Mouse (Mus musculus): Measurements from ENCODE around the gene Epha2. TPM values are rescaled to one million over a fixed set of nuclear protein-coding genes. Genes with fewer than 3 reads are reported as not detected.

Gene Epha2
- polyA plus RNA-seq, 1 experiment from 2014 or later: 3.9 TPM

DNA sequence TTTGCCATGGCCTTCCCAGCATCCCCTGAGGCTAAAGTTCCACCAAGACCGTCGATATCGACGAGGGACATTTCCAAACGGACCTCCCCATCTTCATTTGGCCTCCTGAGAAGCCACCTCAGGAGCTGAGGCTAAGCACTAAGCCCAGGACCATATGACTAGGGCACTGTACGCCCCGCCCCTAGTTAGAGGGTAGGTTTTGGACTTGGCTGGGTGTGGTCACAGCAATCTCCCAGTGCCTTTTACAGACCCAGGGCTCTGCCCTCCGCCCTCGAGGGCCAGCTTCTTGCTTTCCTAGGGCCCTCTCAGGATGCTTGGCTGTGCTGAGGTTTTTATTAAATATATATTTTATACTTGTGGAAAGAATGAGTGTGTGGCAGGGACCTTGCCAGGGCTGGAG, 27.7 kb downstream of the Epha2 start:
- WGBS: 76% methylated on average over 9 of the region's 9 CpGs
- no peak overlapping the region for H3K4me2 ChIP-seq (replicated peaks; ENCODE audit: low read depth)
- TF ChIP-seq CTCF (IDR thresholded peaks at IDR 0.05; ENCODE audit: low read depth) (no peak), EP300 (optimal IDR thresholded peaks at IDR 0.05) (no peak)
- no peak overlapping the region for H3K9ac ChIP-seq (ENCODE audit: low read length)
- no peak for DNase-seq (ENCODE audit: low spot score)
- no peaks in the 10 kb centered on the region for H3K9me3 ChIP-seq (ENCODE audit: control insufficient read depth, low read length)
- no peak for ATAC-seq (ENCODE audit: low FRiP score, low TSS enrichment)
- H3K27me3 ChIP-seq (ENCODE audit: control insufficient read depth, insufficient read depth, low read length): no peaks in the 10 kb centered on the region
- H3K4me1 ChIP-seq (replicated peaks; ENCODE audit: control insufficient read depth, insufficient read depth): no peaks in the 10 kb centered on the region
- H3K36me3 ChIP-seq (ENCODE audit: control insufficient read depth, insufficient read depth, low read length): peaks cover 5% of the 10 kb centered on the region; the same call in 1 of the 2 replicates
- no peak overlapping the region for H3K27ac ChIP-seq (replicated peaks)
- H3K4me3 ChIP-seq (ENCODE audit: low read depth, low read length): no peak overlapping the region

DNA sequence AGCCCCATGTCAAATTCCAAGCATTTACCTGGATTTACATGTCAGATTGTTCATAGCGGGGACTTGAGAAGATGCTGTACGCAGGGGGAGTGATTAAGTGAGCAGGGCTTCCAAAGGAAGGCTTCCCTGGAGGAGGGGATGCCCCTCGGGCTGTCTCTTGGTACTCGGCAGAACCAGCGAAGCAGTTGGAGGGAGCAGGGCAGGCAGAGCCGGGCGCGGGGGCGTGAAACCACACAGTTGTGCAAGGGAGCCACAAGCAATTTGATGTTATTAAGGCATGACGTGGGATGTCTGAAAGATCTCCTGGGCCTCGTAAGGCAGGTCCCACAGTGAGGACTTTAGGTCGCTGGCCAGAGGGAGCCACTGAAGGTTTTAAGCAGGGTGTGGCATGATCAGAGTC, 28.9 kb downstream of the Epha2 start:
- Histone ChIP-seq H3K9me3 (ENCODE audit: control insufficient read depth, low read length) (no peaks in the 10 kb centered on the region), H3K27me3 (ENCODE audit: control insufficient read depth, insufficient read depth, low read length) (no peaks in the 10 kb centered on the region), H3K27ac (replicated peaks) (0 out of 2 replicates have a peak overlapping the region, but pooled peaks have one; percentile 35), H3K4me3 (ENCODE audit: low read depth, low read length) (no peak overlapping the region), H3K9ac (ENCODE audit: low read length) (no peak overlapping the region), H3K36me3 (ENCODE audit: control insufficient read depth, insufficient read depth, low read length) (no peaks in the 10 kb centered on the region; the same call in 1 of the 2 replicates), H3K4me1 (replicated peaks; ENCODE audit: control insufficient read depth, insufficient read depth) (no peaks in the 10 kb centered on the region), H3K4me2 (replicated peaks; ENCODE audit: low read depth) (no peak overlapping the region)
- 60% methylated on average over 12 of the region's 12 CpGs for WGBS
- TF ChIP-seq EP300 (optimal IDR thresholded peaks at IDR 0.05) (no peak), CTCF (IDR thresholded peaks at IDR 0.05; ENCODE audit: low read depth) (no peak)
- ATAC-seq (ENCODE audit: low FRiP score, low TSS enrichment) (no peak), DNase-seq (ENCODE audit: low spot score) (no peak)

DNA sequence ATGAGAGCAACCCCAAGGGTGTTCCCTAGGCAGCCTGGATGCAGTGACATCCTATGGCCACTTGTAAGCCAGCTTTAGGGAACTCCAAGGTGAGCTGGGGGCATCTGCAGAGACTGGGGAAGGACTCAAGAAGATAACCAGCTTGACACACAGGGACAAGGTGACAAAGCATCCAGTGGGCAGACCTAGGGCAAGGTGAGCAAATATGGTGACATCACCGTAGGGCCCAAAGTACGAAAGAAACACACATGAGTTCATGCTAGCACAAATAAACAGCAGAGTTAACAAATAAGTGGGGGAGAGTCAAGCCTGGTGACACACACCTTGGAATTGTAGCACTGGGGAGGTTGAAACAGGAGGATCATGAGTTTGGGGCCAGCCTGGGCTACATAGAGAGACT, 30.4 kb downstream of the Epha2 start:
- DNase-seq (ENCODE audit: low spot score): no peak
- Histone ChIP-seq H3K4me2 (replicated peaks; ENCODE audit: low read depth) (no peak overlapping the region), H3K27ac (replicated peaks) (no peak overlapping the region), H3K9me3 (ENCODE audit: control insufficient read depth, low read length) (no peaks in the 10 kb centered on the region), H3K36me3 (ENCODE audit: control insufficient read depth, insufficient read depth, low read length) (no peaks in the 10 kb centered on the region), H3K4me3 (ENCODE audit: low read depth, low read length) (no peak overlapping the region), H3K4me1 (replicated peaks; ENCODE audit: control insufficient read depth, insufficient read depth) (no peaks in the 10 kb centered on the region), H3K27me3 (ENCODE audit: control insufficient read depth, insufficient read depth, low read length) (no peaks in the 10 kb centered on the region), H3K9ac (ENCODE audit: low read length) (no peak overlapping the region)
- WGBS: 89% methylated on average over 2 of the region's 2 CpGs
- TF ChIP-seq CTCF (IDR thresholded peaks at IDR 0.05; ENCODE audit: low read depth): no peak
- no peak for TF ChIP-seq EP300 (optimal IDR thresholded peaks at IDR 0.05)
- peak; percentile 55 for ATAC-seq (ENCODE audit: low FRiP score, low TSS enrichment)

DNA sequence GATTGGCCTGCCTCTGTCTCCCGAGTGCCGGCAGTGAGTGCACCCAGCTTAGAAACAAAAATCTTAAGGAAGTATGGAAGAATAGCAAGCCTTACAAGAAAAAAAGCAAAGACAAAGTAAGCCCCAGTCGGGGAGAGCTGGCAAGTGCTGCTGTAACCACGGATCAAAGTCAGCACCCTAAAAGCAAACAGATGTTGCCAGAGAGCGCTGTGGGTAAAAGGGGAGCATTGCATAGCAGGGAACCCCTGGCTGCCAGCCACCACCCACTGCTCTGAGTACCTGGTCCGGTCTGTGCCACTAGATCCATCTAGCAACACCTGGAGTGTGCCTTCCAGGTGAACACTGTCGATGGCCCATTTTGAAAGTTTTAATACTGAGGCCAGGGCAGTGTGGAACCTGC, 31.2 kb downstream of the Epha2 start:
- 49% methylated on average over 7 of the region's 7 CpGs for WGBS
- H3K27me3 ChIP-seq (ENCODE audit: control insufficient read depth, insufficient read depth, low read length): no peaks in the 10 kb centered on the region

DNA sequence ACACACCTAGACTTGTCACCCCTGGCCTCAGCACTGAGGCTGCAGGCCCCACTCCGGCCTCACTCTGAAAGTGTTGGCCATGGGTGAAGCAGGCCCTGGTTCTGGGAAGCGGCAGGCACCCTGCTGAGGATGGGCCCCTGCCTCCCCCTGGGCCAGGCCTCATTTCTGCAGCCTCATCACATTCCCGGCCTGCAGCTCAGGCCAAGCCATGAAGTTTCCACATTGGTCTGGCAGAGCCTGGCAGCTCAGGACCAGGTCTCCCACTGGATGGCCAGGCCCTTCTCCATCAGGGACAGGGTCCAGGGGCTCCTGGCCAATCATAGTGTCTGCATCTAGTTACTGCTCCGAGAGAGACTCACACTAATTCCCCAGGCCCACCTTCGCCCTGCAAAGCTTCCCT, 33.7 kb downstream of the Epha2 start:
- 63% methylated on average over 5 of the region's 5 CpGs for whole genome bisulfite sequencing
- H3K27me3 ChIP-seq (ENCODE audit: control insufficient read depth, insufficient read depth, low read length): no peaks in the 10 kb centered on the region
- 0 out of 2 replicates have a peak, but pooled peaks cover 6% of the 10 kb centered on the region for H3K4me1 ChIP-seq (replicated peaks; ENCODE audit: control insufficient read depth, insufficient read depth)
- DNase-seq (ENCODE audit: low spot score) (no peak), ATAC-seq (ENCODE audit: low FRiP score, low TSS enrichment) (no peak)
- H3K4me3 ChIP-seq (ENCODE audit: low read depth, low read length): no peak overlapping the region
- H3K9ac ChIP-seq (ENCODE audit: low read length): peak overlapping the region; percentile 43; the same call in 1 of the 2 replicates
- H3K4me2 ChIP-seq (replicated peaks; ENCODE audit: low read depth): no peak overlapping the region
- 0 out of 2 replicates have a peak overlapping the region, but pooled peaks have one; percentile 2 for H3K27ac ChIP-seq (replicated peaks)
- no peaks in the 10 kb centered on the region for H3K9me3 ChIP-seq (ENCODE audit: control insufficient read depth, low read length)
- no peak for TF ChIP-seq EP300 (optimal IDR thresholded peaks at IDR 0.05)
- no peak for TF ChIP-seq CTCF (IDR thresholded peaks at IDR 0.05; ENCODE audit: low read depth)
- H3K36me3 ChIP-seq (ENCODE audit: control insufficient read depth, insufficient read depth, low read length): no peaks in the 10 kb centered on the region

More for the DNA sequence above, 31.2 kb downstream of the Epha2 start:
- TF ChIP-seq EP300 (optimal IDR thresholded peaks at IDR 0.05) (no peak), CTCF (IDR thresholded peaks at IDR 0.05; ENCODE audit: low read depth) (no peak)
- no peaks in the 10 kb centered on the region for H3K36me3 ChIP-seq (ENCODE audit: control insufficient read depth, insufficient read depth, low read length)
- ATAC-seq (ENCODE audit: low FRiP score, low TSS enrichment): peak; percentile 46
- peak overlapping the region; percentile 45; the same call in 1 of the 2 replicates for H3K27ac ChIP-seq (replicated peaks)
- no peaks in the 10 kb centered on the region for H3K9me3 ChIP-seq (ENCODE audit: control insufficient read depth, low read length)
- DNase-seq (ENCODE audit: low spot score): no peak
- H3K4me2 ChIP-seq (replicated peaks; ENCODE audit: low read depth): no peak overlapping the region
- no peak overlapping the region for H3K9ac ChIP-seq (ENCODE audit: low read length)
- H3K4me1 ChIP-seq (replicated peaks; ENCODE audit: control insufficient read depth, insufficient read depth): no peaks in the 10 kb centered on the region
- H3K4me3 ChIP-seq (ENCODE audit: low read depth, low read length): no peak overlapping the region

DNA sequence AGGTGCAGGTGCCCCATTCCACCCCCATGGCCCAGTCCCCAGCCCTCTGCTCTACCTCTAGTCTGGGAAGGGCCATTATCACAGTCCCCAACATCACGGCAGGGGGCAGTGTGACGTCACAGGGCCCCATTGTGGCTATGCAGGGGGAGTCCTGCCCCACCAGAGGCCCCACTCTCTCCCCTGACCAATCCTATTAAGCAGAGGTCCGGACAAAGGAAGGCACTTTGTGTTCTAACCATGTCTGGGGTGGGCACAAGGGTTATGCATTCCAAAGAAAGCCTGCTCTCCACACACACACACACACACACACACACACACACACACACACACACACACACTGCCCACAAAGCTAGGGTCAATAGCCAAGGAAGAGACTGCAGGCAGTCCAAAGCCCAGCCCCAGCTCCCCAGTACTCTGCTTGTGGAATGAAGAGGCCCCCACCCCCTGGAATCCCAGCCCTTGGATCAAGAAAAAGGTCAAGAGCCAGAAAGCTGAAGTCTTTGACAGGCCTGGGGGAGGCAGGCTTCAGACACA, 34.3 kb downstream of the Epha2 start:
- 35% methylated on average over 3 of the region's 3 CpGs for WGBS
- H3K4me1 ChIP-seq (replicated peaks; ENCODE audit: control insufficient read depth, insufficient read depth): 0 out of 2 replicates have a peak, but pooled peaks cover 6% of the 10 kb centered on the region
- ATAC-seq (ENCODE audit: low FRiP score, low TSS enrichment) (no peak), DNase-seq (ENCODE audit: low spot score) (no peak)
- H3K36me3 ChIP-seq (ENCODE audit: control insufficient read depth, insufficient read depth, low read length): no peaks in the 10 kb centered on the region
- peak; percentile 26; the same call in 1 of the 2 replicates for TF ChIP-seq CTCF (IDR thresholded peaks at IDR 0.05; ENCODE audit: low read depth)
- TF ChIP-seq EP300 (optimal IDR thresholded peaks at IDR 0.05): no peak
- no peaks in the 10 kb centered on the region for H3K9me3 ChIP-seq (ENCODE audit: control insufficient read depth, low read length)
- no peak overlapping the region for H3K4me2 ChIP-seq (replicated peaks; ENCODE audit: low read depth)
- no peak overlapping the region for H3K4me3 ChIP-seq (ENCODE audit: low read depth, low read length)
- no peak overlapping the region for H3K9ac ChIP-seq (ENCODE audit: low read length)
- no peak overlapping the region for H3K27ac ChIP-seq (replicated peaks)
- no peaks in the 10 kb centered on the region for H3K27me3 ChIP-seq (ENCODE audit: control insufficient read depth, insufficient read depth, low read length)

Data from stomach, postnatal 0 days (tissue).